Mouse (Mus musculus) hindbrain, embryonic 13.5 days (tissue): Measurements from ENCODE around the gene Adamts4. TPM values are rescaled to one million over a fixed set of nuclear protein-coding genes. Genes with fewer than 3 reads are reported as not detected.

Experiments used
- ATAC-seq: fragments of 200-750 bp; cut with Nextera tagmentation; 2 replicates; pipeline ENCODE4 v1.8.0; 2017; ENCODE audit warnings: moderate TSS enrichment; ENCODE audit not compliant: low FRiP score
- H3K27ac ChIP-seq: fragments of 300-500 bp; sonication (generic); 2 replicates; pipeline ENCODE4 v1.5.1; 2015; ENCODE audit warnings: inconsistent platforms, mild to moderate bottlenecking, moderate library complexity
- H3K27me3 ChIP-seq: fragments of 300-500 bp; sonication (generic); 2 replicates; pipeline ENCODE4 v1.6.1; 2015; ENCODE audit warnings: mild to moderate bottlenecking, inconsistent platforms
- H3K36me3 ChIP-seq: fragments of 300-500 bp; sonication (generic); 2 replicates; pipeline ENCODE4 v1.6.1; 2015; ENCODE audit warnings: mild to moderate bottlenecking, inconsistent platforms
- H3K4me1 ChIP-seq: fragments of 300-500 bp; sonication (generic); replicated peaks from 2 replicates; pipeline ENCODE4 v1.6.1; 2015; ENCODE audit warnings: inconsistent platforms
- H3K4me2 ChIP-seq: fragments of 300-500 bp; sonication (generic); 2 replicates; pipeline ENCODE4 v1.6.1; 2015; ENCODE audit warnings: inconsistent platforms, mild to moderate bottlenecking, moderate library complexity
- H3K4me3 ChIP-seq: fragments of 300-500 bp; sonication (generic); 2 replicates; pipeline ENCODE4 v1.5.1; 2015; ENCODE audit warnings: mild to moderate bottlenecking, inconsistent platforms
- H3K9ac ChIP-seq: fragments of 300-500 bp; sonication (generic); 2 replicates; pipeline ENCODE4 v1.6.1; 2015; ENCODE audit warnings: mild to moderate bottlenecking, inconsistent platforms
- H3K9me3 ChIP-seq: fragments of 300-500 bp; sonication (generic); 2 replicates; pipeline ENCODE4 v1.6.1; 2016; ENCODE audit warnings: inconsistent platforms
- WGBS: fragments of 180-500 bp; shearing (Covaris S2); methylation state at CpG from one replicate; pipeline ENCODE4 v1.1.7; 2015; 5-methylcytosine and 5-hydroxymethylcytosine counted together
- polyA plus RNA-seq: library from polyadenylated mRNA; unstranded; fragments of >200 nt; fragmentation: Nextera tagmentation; extraction: Ambion mirVana; gene quantifications from 2 replicates; pipeline ENCODE4 v1.2.1, GENCODE M21; 2015

Gene Adamts4
- polyA plus RNA-seq, 1 experiment from 2014 or later, result 4.9 TPM

GRCm38 (mm10) chr1:171275144-171275734 lies 25.0 kb downstream of the Adamts4 start:
- ATAC-seq, result no peak
- WGBS, result 81% methylated on average over 11 of the region's 11 CpGs
- Histone ChIP-seq H3K36me3 (peaks cover 70% of the 10 kb centered on the region), H3K4me3 (no peak overlapping the region), H3K4me1 (peaks cover 31% of the 10 kb centered on the region), H3K4me2 (no peak overlapping the region), H3K27ac (no peak overlapping the region), H3K9me3 (no peaks in the 10 kb centered on the region), H3K9ac (no peak overlapping the region), H3K27me3 (no peaks in the 10 kb centered on the region)

- no peaks in the 10 kb centered on the region for H3K9me3 ChIP-seq
- H3K36me3 ChIP-seq, result peaks cover 70% of the 10 kb centered on the region
- no peak overlapping the region for H3K9ac ChIP-seq
- ATAC-seq, result no peak
- H3K4me1 ChIP-seq, result peaks cover 30% of the 10 kb centered on the region
- no peak overlapping the region for H3K4me3 ChIP-seq
- H3K27me3 ChIP-seq, result no peaks in the 10 kb centered on the region
- no peak overlapping the region for H3K27ac ChIP-seq
- 94% methylated on average over 14 of the region's 14 CpGs for WGBS
- no peak overlapping the region for H3K4me2 ChIP-seq
These were observed 26.0 kb downstream of the Adamts4 start for GRCm38 (mm10) chr1:171276110-171276748.

GRCm38 (mm10) chr1:171277736-171278135 lies 27.5 kb downstream of the Adamts4 start:
- ATAC-seq, result no peak
- H3K27ac ChIP-seq, result no peak overlapping the region
- no peak overlapping the region for H3K9ac ChIP-seq
- no peaks in the 10 kb centered on the region for H3K9me3 ChIP-seq
- 91% methylated on average over 10 of the region's 10 CpGs for WGBS
- H3K27me3 ChIP-seq, result no peaks in the 10 kb centered on the region
- peaks cover 65% of the 10 kb centered on the region for H3K36me3 ChIP-seq
- no peak overlapping the region for H3K4me2 ChIP-seq
- peaks cover 27% of the 10 kb centered on the region for H3K4me1 ChIP-seq
- H3K4me3 ChIP-seq, result no peak overlapping the region

GRCm38 (mm10) chr1:171278436-171278835 lies 28.2 kb downstream of the Adamts4 start:
- no peak for ATAC-seq
- no peak overlapping the region for H3K4me2 ChIP-seq
- H3K27ac ChIP-seq, result no peak overlapping the region
- H3K36me3 ChIP-seq, result peaks cover 65% of the 10 kb centered on the region
- H3K4me3 ChIP-seq, result no peak overlapping the region
- H3K9ac ChIP-seq, result no peak overlapping the region
- WGBS, result 94% methylated on average over 8 of the region's 8 CpGs
- no peaks in the 10 kb centered on the region for H3K27me3 ChIP-seq
- peaks cover 27% of the 10 kb centered on the region for H3K4me1 ChIP-seq
- H3K9me3 ChIP-seq, result no peaks in the 10 kb centered on the region

- ATAC-seq, result no peak
- H3K4me1 ChIP-seq, result peaks cover 27% of the 10 kb centered on the region
- peaks cover 64% of the 10 kb centered on the region for H3K36me3 ChIP-seq
- peak overlapping the region; percentile 77; the same call in 1 of the 2 replicates for H3K4me2 ChIP-seq
- H3K4me3 ChIP-seq, result no peak overlapping the region
- WGBS, result 92% methylated on average over 14 of the region's 14 CpGs
- no peaks in the 10 kb centered on the region for H3K9me3 ChIP-seq
- H3K9ac ChIP-seq, result peak overlapping the region; percentile 85
- no peaks in the 10 kb centered on the region for H3K27me3 ChIP-seq
- no peak overlapping the region for H3K27ac ChIP-seq
These were observed 28.9 kb downstream of the Adamts4 start for GRCm38 (mm10) chr1:171279012-171279705.

- no peaks in the 10 kb centered on the region for H3K27me3 ChIP-seq
- peak overlapping the region; percentile 77 for H3K4me2 ChIP-seq
- H3K27ac ChIP-seq, result no peak overlapping the region
- peak overlapping the region; percentile 63 for H3K4me3 ChIP-seq
- peaks cover 63% of the 10 kb centered on the region for H3K36me3 ChIP-seq
- ATAC-seq, result no peak
- peak overlapping the region; percentile 85 for H3K9ac ChIP-seq
- 55% methylated on average over 5 of the region's 5 CpGs for WGBS
- no peaks in the 10 kb centered on the region for H3K9me3 ChIP-seq
- peaks cover 31% of the 10 kb centered on the region for H3K4me1 ChIP-seq
These were observed 29.5 kb downstream of the Adamts4 start for GRCm38 (mm10) chr1:171279721-171280120.

- H3K27me3 ChIP-seq, result no peaks in the 10 kb centered on the region
- H3K4me2 ChIP-seq, result peak overlapping the region; percentile 77
- H3K27ac ChIP-seq, result peak overlapping the region; percentile 41; the same call in 1 of the 2 replicates
- peaks cover 63% of the 10 kb centered on the region for H3K36me3 ChIP-seq
- H3K4me1 ChIP-seq, result peaks cover 37% of the 10 kb centered on the region
- WGBS, result 1% methylated on average over 25 of the region's 25 CpGs
- no peak; the same call in 1 of the 2 replicates for ATAC-seq
- H3K9me3 ChIP-seq, result no peaks in the 10 kb centered on the region
- H3K9ac ChIP-seq, result peak overlapping the region; percentile 85
- H3K4me3 ChIP-seq, result peak overlapping the region; percentile 63
These were observed 30.2 kb downstream of the Adamts4 start for GRCm38 (mm10) chr1:171280250-171280915.

GRCm38 (mm10) chr1:171280916-171281527 lies 30.8 kb downstream of the Adamts4 start, which contains the start of gene Ppox:
Ppox (minus strand) TSS chr1:171281186.
- Histone ChIP-seq H3K27me3 (no peaks in the 10 kb centered on the region), H3K4me1 (peaks cover 44% of the 10 kb centered on the region), H3K9ac (peak within 1 kb of the TSS; percentile 85), H3K9me3 (no peaks in the 10 kb centered on the region), H3K4me2 (peak within 1 kb of the TSS; percentile 77), H3K27ac (peak within 1 kb of the TSS; percentile 83), H3K36me3 (peaks cover 63% of the 10 kb centered on the region), H3K4me3 (peak within 1 kb of the TSS; percentile 63)
- under 1% methylated on average over 26 of the region's 26 CpGs for WGBS
- peak; percentile 97 for ATAC-seq

GRCm38 (mm10) chr1:171281528-171281923 lies 31.3 kb downstream of the Adamts4 start:
- H3K9ac ChIP-seq, result peak overlapping the region; percentile 64
- ATAC-seq, result peak; percentile 51
- H3K36me3 ChIP-seq, result peaks cover 63% of the 10 kb centered on the region
- no peaks in the 10 kb centered on the region for H3K27me3 ChIP-seq
- H3K9me3 ChIP-seq, result no peaks in the 10 kb centered on the region
- WGBS, result 0% methylated on average over 10 of the region's 10 CpGs
- peak overlapping the region; percentile 83 for H3K27ac ChIP-seq
- peak overlapping the region; percentile 77 for H3K4me2 ChIP-seq
- peak overlapping the region; percentile 63 for H3K4me3 ChIP-seq
- H3K4me1 ChIP-seq, result peaks cover 49% of the 10 kb centered on the region

- Histone ChIP-seq H3K9me3 (no peaks in the 10 kb centered on the region), H3K4me1 (peaks cover 55% of the 10 kb centered on the region), H3K36me3 (peaks cover 57% of the 10 kb centered on the region), H3K9ac (no peak overlapping the region), H3K4me2 (peak overlapping the region; percentile 77; the same call in 1 of the 2 replicates), H3K27me3 (no peaks in the 10 kb centered on the region), H3K4me3 (no peak overlapping the region; the same call in 1 of the 2 replicates), H3K27ac (no peak overlapping the region)
- ATAC-seq, result no peak
- 83% methylated on average over 18 of the region's 18 CpGs for WGBS
These were observed 32.0 kb downstream of the Adamts4 start for GRCm38 (mm10) chr1:171282086-171282805.
